Mouse (Mus musculus) CD4-positive naive resting alpha-beta T cell, adult 76 days (primary cell): ENCODE measurements around the gene Tnk1. TPM values are rescaled to one million over a fixed set of nuclear protein-coding genes. Genes with fewer than 3 reads are reported as not detected.

Experiments used
- total RNA-seq: library from RNA; stranded (reverse); gene quantifications from one replicate; pipeline ENCODE4 v1.2.4, GENCODE M21; 2023

Gene Tnk1
- total RNA-seq, result not detected

DNA sequence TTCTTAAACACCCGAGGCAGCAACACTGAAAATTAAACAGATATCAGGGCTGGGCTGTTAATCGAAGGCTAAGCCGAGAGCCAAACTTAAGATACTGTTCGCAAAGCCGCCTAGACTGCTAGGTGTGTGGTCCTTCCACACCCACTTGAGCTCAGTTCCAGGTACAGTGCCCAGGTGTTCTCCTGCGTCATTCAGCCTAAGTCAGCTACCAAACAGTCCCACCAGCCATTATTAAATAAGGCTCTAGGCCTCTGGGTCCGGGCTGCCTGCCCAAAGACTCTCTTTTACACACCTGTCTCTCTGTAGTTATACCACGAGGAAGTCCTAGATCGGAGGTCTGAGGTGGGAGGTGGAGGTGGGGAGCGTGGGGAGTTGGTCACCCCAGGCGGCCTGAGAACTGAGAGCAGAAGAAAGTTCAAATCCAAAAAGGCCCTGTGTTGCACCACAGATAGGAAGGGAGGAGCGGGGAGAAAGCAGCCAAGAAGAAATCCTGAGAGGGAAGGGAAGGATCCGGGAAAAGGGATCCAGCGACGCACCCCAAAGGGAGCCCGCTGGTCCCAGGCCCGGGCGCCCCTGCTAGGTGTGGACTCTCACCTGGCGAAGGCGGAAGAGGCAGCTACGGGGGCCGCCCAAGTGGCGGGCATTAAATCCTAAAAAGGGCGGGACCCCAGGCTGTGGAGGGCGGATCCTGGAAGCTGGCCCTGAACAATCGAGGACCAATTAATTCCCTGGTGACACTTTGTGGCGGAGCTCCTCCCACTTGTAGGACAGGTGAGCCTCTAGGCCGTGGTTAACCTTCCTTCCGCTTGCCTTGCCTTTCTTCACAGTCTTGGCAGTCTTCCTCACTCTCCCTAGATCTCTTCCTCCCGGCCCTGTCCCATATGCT, at the start of gene Tnk1:
Tnk1 (minus strand) TSS at position 618 of the 886 bp plus-strand sequence.

DNA sequence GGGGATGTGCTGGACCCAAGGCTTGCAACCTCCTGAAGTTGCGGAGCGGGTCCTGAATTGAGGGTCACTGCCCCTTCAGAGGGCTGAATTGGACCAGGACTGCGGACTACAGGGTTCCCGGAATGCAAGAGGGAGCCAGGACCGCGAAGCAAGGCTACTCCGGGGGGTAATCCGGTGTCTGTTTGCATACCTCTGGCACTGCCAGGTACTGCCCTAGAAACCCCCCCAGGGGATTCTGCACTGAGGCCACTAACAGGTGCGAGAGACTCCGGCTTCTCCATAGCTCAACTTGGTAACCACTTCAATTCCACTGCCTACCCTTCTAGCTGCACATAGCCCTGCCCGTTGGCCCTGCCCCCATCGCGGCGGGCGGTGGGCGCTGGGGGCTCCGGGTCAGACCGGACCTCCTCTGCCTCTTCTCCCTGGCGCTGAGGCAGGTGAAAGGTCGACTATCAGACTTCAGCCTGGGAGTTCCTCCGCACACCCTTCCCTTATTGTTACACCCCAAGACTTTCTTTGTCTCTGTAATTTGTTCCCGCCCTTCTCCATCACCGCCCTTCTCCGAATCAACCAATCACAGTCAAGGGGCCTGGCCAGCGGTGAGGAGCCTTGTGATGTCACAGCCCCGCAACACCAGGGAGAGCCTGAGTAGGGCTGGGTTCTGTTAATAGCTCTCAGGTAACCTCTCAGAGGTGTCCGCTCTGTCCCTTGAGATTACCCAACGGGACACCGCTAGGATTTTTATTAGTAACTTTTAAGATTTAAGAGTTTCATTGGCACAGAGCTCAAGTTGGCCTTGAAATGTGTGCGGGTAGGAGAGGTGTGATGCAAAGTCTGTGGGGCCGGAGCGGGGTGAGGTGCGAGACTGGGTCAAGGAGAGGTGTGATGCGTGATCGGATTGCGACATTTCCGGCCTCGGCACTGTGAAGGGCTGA, 42.2 kb upstream of the Tnk1 start, which contains the start of the genes 2810408A11Rik and Neurl4:
2810408A11Rik (minus strand) TSS at position 517 of the 935 bp plus-strand sequence.
Neurl4 (plus strand) TSS at position 602 of the 935 bp plus-strand sequence.

DNA sequence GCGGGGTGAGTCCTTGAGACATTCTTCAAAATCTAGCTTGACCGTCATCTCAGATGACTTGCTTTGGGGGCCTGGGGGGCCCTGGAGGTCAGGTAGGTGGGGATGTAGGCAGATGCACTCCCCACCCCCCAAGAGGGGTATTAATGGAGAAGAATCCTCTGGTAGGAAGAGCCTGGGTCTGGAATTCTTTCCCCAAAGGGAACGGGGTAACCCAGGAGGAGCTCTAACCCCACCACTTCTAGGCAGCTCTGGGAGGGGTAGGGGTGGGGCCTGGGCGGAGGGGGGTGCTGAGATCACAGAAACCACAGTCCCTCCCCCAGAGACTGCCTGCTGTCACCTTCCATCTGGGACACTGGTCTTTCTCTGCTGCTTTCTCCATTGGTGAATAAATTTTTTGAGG, 36.8 kb upstream of the Tnk1 start, which contains the start of gene Acap1:
Acap1 (minus strand) TSS at position 249 of the 400 bp plus-strand sequence.

DNA sequence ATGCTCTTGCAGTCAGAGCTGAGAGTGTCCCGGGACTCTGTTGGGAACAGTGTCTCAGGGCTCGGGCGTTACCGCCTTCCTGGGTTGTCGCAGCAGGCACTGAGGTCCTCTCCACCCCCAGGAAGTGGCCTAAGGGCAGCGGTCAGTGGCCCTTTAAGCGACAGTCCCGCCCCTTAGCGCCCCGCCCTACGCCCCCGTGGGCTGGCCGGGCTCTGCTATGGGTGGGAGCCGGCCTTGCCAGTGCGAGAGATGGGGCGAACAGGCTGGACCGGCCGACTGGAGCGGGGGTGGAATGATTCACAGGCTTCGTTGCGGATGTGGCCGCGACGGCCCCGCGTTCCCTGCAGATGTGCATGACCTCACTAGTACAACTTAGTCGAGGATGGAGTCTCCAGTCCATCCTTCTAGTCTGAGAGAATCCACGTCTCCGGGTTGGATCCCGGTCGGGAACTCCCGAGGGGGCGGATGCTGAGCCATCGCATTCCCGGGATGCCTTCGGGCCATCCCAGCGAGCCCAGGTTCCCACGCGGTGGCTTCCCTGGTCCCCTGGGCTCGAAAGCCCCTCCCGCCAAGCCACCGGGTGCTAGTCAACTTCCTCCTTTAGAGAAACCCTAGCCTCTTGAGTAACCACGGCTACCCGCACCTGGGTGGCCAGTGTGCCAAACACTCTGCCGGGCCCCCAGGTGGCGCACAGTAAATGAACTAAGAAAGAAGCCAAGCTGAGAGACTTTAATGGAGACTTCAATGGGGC, 22.5 kb upstream of the Tnk1 start, which contains the start of gene Kctd11:
Kctd11 (minus strand) TSS at position 554 of the 751 bp plus-strand sequence.

DNA sequence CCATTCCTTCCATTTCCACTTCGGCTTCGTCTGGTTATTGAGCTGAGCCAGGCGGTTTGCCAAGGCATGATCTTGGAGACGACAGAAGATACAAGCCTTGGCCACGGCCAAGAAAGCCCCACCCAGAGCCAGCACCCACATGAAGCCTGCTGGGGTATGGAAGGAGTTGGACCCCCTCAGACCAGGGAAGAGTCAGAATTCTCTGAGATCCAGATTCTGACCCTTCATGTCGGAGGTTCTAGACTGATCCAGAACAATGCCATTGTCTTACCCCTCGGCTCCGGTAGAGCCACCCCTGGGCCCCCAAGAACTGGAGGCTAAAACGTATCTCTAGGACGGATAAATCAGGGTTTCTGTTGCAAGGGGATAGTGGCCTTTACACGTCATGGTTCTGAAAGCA, 19.3 kb upstream of the Tnk1 start, which contains the start of gene Tmem95:
Tmem95 (minus strand) TSS at position 141 of the 400 bp plus-strand sequence.

DNA sequence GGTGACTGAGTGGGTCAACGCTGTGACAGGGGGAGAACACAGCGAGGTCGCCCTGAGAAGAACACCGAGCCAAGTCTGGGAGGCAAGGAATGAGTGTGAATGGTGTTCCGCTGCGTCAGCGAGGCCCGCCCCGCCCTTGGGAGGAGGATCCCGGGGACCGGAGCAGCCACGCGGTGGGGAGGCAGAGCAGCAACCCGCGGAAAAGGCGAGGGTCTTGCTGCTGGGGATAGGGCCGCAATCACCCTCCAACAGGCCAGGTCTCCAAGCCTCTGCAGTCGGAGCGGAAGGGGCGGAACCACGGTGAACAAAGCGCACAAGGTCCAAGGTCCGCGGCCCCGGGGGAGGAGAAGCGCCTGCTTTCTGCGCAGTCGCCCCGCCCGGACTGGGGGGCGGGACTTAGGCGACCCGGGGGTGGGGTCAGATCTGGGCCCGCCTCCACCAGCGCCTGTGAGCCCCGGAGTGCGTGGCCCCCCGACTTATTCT, 12.3 kb downstream of the Tnk1 start, which contains the start of gene Plscr3:
Plscr3 (plus strand) TSS at position 179 of the 483 bp plus-strand sequence.

DNA sequence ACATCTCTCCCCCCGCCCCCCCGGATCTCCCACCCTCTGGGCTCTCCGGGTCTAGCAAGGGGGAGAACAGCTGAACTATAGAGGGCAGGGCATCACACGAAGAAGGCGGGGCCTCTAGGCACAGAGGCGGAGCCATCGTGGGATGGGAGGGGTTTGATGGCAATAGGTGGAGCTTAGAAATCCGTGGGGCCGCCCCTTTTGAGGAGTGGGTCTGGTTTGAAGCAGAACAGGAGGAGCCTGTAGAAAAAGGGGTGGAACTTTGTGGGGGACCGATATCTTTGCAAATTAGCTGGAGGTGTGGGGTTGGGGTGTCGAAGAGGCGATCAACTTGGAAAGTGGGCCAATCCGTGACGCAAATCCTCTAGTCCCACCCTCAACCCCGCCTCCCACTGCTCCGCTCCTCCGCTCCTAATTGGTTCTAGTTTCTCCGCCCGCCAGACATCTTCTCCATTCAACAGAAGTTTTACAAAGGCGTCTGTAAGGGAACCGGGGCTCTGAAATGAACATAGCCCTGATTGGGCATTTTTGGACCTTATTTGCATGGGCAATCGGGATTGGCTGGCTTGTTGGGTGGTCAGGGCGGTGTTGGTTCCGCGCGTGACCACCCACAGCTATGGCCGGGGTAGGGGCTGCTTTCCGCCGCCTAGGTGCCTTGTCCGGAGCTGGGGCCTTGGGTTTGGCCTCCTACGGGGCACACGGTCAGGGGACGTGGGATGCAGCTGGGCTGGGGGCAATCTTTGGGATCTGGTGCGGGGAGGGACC, 20.4 kb downstream of the Tnk1 start, which contains the start of gene Tmem256:
Tmem256 (plus strand) TSS at position 563 of the 762 bp plus-strand sequence.

DNA sequence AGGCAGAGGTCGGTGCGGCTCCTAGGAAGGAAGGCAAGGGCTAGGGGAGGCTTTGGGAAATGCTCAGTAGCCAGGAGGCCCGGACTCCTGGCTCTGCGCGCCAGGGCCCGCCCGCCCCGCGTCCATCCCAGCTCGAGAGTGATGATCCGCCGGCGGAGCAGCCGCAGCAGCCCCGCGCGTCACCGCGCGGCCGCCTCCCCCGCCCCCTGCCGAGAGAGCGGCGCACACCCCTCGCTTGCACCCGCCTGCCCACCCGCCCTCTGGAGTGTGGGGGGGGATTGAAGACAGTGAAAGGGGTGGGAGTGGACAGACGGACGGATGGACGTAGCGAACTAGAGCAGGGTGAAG, 21.0 kb downstream of the Tnk1 start, which contains the start of gene Nlgn2:
Nlgn2 (minus strand) TSS at position 181 of the 348 bp plus-strand sequence.

DNA sequence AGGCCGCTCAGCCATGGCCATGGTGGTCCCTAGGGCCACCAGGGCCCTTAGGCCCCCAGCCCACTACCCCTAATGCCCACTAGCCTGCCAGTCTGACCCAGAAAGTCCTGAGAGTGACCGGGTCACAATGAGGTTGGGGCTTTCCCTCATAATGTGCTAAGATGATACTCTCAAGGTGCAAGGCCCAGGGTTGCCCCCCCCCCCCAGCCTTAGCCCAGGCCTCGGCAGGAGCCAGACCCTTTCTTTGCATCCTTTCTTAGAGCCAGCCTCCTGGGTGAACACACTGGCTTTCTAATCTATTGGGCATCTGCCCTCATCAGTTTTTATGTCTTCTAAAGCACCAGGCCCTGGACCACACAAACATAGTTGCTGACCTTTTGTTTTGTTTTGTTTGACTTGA, 36.5 kb downstream of the Tnk1 start, which contains the start of gene Spem1:
Spem1 (minus strand) TSS at position 101 of the 400 bp plus-strand sequence.

DNA sequence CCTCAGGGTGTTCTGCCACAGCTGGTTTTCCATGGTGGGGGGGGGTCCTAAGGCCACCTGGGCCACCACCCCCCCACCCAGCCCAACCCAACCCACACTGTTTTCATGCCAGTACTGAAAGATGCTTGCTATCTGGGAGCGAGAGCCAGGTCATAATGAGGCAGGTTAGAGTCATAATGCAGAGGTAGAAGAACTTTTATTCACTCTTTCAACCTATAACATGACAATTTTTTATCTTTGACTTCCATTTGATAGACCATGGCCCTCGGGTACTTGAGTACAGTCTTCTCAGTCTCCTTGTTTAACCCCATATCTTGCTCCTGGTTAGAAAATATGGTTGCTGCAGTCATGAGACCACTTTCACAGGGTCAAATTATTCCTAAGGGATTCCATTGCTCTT, 40.2 kb downstream of the Tnk1 start, which contains the start of gene Spem2:
Spem2 (minus strand) TSS at position 101 of the 400 bp plus-strand sequence.

DNA sequence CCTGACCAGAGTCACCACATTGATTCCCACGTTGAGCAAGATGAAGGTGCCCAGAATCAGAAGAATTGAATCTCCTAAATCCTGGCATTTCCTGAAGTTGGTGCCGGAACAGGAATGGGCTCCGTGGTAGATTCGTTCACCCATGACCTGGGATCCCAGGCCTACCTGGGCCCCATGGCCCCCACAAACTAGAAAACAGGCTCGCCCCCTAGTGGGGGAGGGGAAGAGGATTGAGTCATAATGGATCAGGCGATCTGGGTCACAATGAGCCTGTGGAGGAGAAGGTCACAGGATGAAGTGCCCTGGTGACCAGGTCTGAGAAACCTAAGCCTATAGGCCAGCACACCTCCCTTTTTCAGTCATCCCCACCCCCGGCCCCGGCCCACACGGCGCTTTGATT, 43.4 kb downstream of the Tnk1 start, which contains the start of gene Gm39566:
Gm39566 (minus strand) TSS at position 144 of the 400 bp plus-strand sequence.

DNA sequence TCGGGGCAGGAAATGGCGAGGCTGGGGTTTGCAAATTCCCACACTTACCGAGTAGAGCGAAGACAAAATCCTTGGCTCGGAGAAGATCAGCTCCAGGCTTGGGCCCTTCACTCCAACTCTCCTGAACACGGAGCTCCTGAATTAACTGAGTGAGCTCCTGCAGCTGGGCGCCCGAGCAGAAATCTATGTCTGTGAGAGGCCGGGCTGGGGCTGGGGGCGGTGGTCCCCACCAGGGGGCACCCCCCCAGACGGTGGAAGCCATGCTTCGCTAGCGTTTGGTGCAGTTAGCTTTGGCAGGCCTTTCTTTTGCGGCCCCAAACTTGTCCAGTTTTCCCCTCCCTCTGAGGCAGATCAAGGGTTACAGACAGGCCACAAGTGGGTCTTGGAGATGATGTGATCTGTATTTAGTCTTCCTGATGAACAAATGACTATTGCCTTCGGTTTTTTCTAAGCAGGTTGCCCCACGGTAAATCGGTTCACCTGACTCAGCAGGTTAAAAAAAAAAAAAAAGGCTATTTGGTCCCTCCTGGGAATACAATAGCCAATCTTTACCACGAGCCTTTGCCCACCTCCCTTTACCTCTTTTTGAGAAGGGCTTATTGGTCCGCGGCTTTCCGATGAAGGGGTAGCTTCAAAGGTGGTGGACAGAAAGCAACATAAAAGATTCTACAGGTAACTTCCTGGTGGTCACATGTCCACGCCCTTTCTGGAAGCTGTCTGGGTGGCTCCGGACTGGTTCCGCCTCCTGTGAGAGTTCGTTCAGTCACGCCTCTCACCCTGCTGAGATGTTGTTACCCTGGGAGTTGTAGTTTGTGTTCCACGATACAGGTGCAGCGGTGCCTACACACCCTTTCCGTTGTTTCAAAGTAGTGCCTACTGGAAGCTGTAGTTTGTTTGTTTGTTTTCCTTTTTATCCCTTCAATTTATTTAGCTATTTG, 53.3 kb downstream of the Tnk1 start, which contains the start of gene Tmem102:
Tmem102 (minus strand) TSS at position 653 of the 938 bp plus-strand sequence.

DNA sequence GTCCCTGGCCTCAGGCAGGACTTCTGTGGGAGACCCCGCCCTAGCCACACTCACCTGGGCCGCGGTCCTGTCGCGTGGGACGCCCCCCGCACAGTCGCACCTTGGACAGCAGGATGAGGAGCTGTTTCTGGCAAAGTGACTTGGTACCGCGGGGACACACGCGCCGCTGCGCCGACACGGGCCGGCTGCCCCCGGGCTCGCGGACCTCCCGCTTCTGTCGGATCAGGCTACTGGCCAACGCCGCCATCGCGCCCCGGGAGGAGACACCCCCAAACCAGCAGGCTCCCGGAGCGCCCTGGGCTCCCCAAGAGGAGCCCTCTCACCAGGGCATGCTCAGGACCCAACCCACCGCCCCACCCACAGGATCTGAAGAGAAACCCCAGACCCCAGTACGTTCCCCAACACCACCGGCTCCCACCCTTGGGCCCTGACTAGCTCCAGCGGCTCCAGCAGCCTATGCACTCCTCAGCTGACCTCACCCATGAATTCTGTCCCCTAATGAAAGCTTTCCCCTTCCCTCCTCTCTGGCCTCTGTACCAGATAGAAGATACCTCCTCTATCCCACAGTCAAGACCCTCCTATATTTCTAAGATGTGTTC, 57.1 kb downstream of the Tnk1 start, which contains the start of gene Fgf11:
Fgf11 (minus strand) TSS at position 479 of the 599 bp plus-strand sequence.

Other genes starting within 250 kb of the Tnk1 start
- gene Shbg, start 240.8 kb downstream of the Tnk1 start, total RNA-seq, result not detected
- gene Sat2, start 236.7 kb downstream of the Tnk1 start, total RNA-seq, result not detected
- gene Fxr2, start 225.7 kb downstream of the Tnk1 start, total RNA-seq, result 64.1 TPM
- 0.70 TPM for gene Sox15, start 203.4 kb downstream of the Tnk1 start, total RNA-seq
- 70.5 TPM for gene Mpdu1, start 196.1 kb downstream of the Tnk1 start, total RNA-seq
- gene Cd68, start 192.6 kb downstream of the Tnk1 start, total RNA-seq, result 9.1 TPM
- 715 TPM for gene Eif4a1, start 186.3 kb downstream of the Tnk1 start, total RNA-seq
- gene Senp3, start 176.6 kb downstream of the Tnk1 start, total RNA-seq, result 110 TPM
- gene Tnfsf13, start 172.9 kb downstream of the Tnk1 start, total RNA-seq, result not detected
- gene Tnfsf12, start 162.9 kb downstream of the Tnk1 start, total RNA-seq, result 0.76 TPM
- gene Tnfsfm13, start 162.6 kb downstream of the Tnk1 start, total RNA-seq, result not detected
- 169 TPM for gene Polr2a, start 100.1 kb downstream of the Tnk1 start, total RNA-seq
- not detected for gene Slc35g3, start 96.8 kb downstream of the Tnk1 start, total RNA-seq
- 52.5 TPM for gene Zbtb4, start 92.8 kb downstream of the Tnk1 start, total RNA-seq
- gene Chrnb1, start 62.8 kb downstream of the Tnk1 start, total RNA-seq, result 1.9 TPM
- gene Fgf11, start 56.9 kb downstream of the Tnk1 start, total RNA-seq, result not detected
- not detected for gene Tmem102, start 53.1 kb downstream of the Tnk1 start, total RNA-seq
- not detected for gene Gm39566, start 43.4 kb downstream of the Tnk1 start, total RNA-seq
- gene Spem2, start 40.3 kb downstream of the Tnk1 start, total RNA-seq, result not detected
- not detected for gene Spem1, start 36.5 kb downstream of the Tnk1 start, total RNA-seq
- 2.8 TPM for gene Nlgn2, start 20.9 kb downstream of the Tnk1 start, total RNA-seq
- 14.5 TPM for gene Tmem256, start 20.2 kb downstream of the Tnk1 start, total RNA-seq
- 10.6 TPM for gene Plscr3, start 12.4 kb downstream of the Tnk1 start, total RNA-seq
- not detected for gene Tmem95, start 19.3 kb upstream of the Tnk1 start, total RNA-seq
- 1.00 TPM for gene Kctd11, start 22.7 kb upstream of the Tnk1 start, total RNA-seq
- gene Acap1, start 36.8 kb upstream of the Tnk1 start, total RNA-seq, result 384 TPM
- gene 2810408A11Rik, start 42.3 kb upstream of the Tnk1 start, total RNA-seq, result 1.1 TPM
- gene Neurl4, start 42.3 kb upstream of the Tnk1 start, total RNA-seq, result 46.9 TPM
- 146 TPM for gene Gps2, start 55.2 kb upstream of the Tnk1 start, total RNA-seq
- gene Eif5a, start 63.2 kb upstream of the Tnk1 start, total RNA-seq, result 275 TPM
- not detected for gene Ybx2, start 77.1 kb upstream of the Tnk1 start, total RNA-seq
- 0.62 TPM for gene Slc2a4, start 89.5 kb upstream of the Tnk1 start, total RNA-seq
- gene Cldn7, start 106.0 kb upstream of the Tnk1 start, total RNA-seq, result not detected
- gene Ctdnep1, start 122.4 kb upstream of the Tnk1 start, total RNA-seq, result 69.6 TPM
- 35.0 TPM for gene Elp5, start 123.8 kb upstream of the Tnk1 start, total RNA-seq
- 187 TPM for gene Gabarap, start 132.4 kb upstream of the Tnk1 start, total RNA-seq
- 50.0 TPM for gene Phf23, start 137.0 kb upstream of the Tnk1 start, total RNA-seq
- 26.9 TPM for gene Dvl2, start 141.9 kb upstream of the Tnk1 start, total RNA-seq
- 57.5 TPM for gene Acadvl, start 156.7 kb upstream of the Tnk1 start, total RNA-seq
- 38.6 TPM for gene Dlg4, start 158.2 kb upstream of the Tnk1 start, total RNA-seq
- not detected for gene Asgr1, start 195.4 kb upstream of the Tnk1 start, total RNA-seq
- gene Asgr2, start 233.9 kb upstream of the Tnk1 start, total RNA-seq, result not detected